Mouse (Mus musculus) cerebellum, adult 9-10 months (tissue): ENCODE results near the gene Fbxo34.
A peak's percentile ranks its signal among the peaks of the same experiment; 100 is the strongest.
"Not testable (repeated sequence)": the region's sequence is repeated elsewhere in the genome, so short reads cannot be mapped to it uniquely, and the experiment has no call there.

ENCODE experiments used
- DNase-seq: peaks from one replicate; pipeline ENCODE4 v3.0.0; 2022

Gene Fbxo34

GRCm38 (mm10) chr14:47450121-47450520 is at the start of gene Fbxo34:
Fbxo34 (plus strand) TSS chr14:47450421.
- not testable (repeated sequence) for DNase-seq

GRCm38 (mm10) chr14:47402735-47403134 is 47.5 kb upstream of the Fbxo34 start:
- DNase-seq: no peak

GRCm38 (mm10) chr14:47406000-47406399 is 44.2 kb upstream of the Fbxo34 start:
- DNase-seq: no peak

GRCm38 (mm10) chr14:47417346-47417745 is 32.9 kb upstream of the Fbxo34 start:
- peak; percentile 2 for DNase-seq

- peak; percentile 89 for DNase-seq
Observed at GRCm38 (mm10) chr14:47417775-47418665, 32.2 kb upstream of the Fbxo34 start, which contains the start of gene Dlgap5. Dlgap5 (minus strand) TSS chr14:47418407.

- DNase-seq: peak; percentile 3
Observed at GRCm38 (mm10) chr14:47418666-47418991, 31.6 kb upstream of the Fbxo34 start.

GRCm38 (mm10) chr14:47419034-47419625 is 31.1 kb upstream of the Fbxo34 start:
- no peak for DNase-seq

GRCm38 (mm10) chr14:47419723-47420276 is 30.4 kb upstream of the Fbxo34 start:
- DNase-seq: peak; percentile 5

- DNase-seq: no peak
Observed at GRCm38 (mm10) chr14:47421606-47422005, 28.6 kb upstream of the Fbxo34 start.

- DNase-seq: no peak
Observed at GRCm38 (mm10) chr14:47422466-47422865, 27.8 kb upstream of the Fbxo34 start.

GRCm38 (mm10) chr14:47432987-47433386 is 17.2 kb upstream of the Fbxo34 start:
- no peak for DNase-seq

- no peak for DNase-seq
Observed at GRCm38 (mm10) chr14:47438947-47439346, 11.3 kb upstream of the Fbxo34 start.

- no peak for DNase-seq
Observed at GRCm38 (mm10) chr14:47444907-47445306, 5.3 kb upstream of the Fbxo34 start.

GRCm38 (mm10) chr14:47445331-47446095 is 4.7 kb upstream of the Fbxo34 start:
- DNase-seq: no peak

- DNase-seq: no peak
Observed at GRCm38 (mm10) chr14:47459556-47459955, 9.3 kb downstream of the Fbxo34 start.

- DNase-seq: no peak
Observed at GRCm38 (mm10) chr14:47461997-47462396, 11.8 kb downstream of the Fbxo34 start.

- DNase-seq: no peak
Observed at GRCm38 (mm10) chr14:47462453-47462852, 12.2 kb downstream of the Fbxo34 start.

GRCm38 (mm10) chr14:47462877-47463460 is 12.7 kb downstream of the Fbxo34 start:
- DNase-seq: no peak

GRCm38 (mm10) chr14:47464426-47464825 is 14.2 kb downstream of the Fbxo34 start:
- no peak for DNase-seq

- no peak for DNase-seq
Observed at GRCm38 (mm10) chr14:47465468-47466175, 15.4 kb downstream of the Fbxo34 start.

- DNase-seq: peak; percentile 96
Observed at GRCm38 (mm10) chr14:47472359-47472742, 22.1 kb downstream of the Fbxo34 start.
